Mouse (Mus musculus): ENCODE measurements around the gene Dmwd. TPM values are rescaled to one million over a fixed set of nuclear protein-coding genes. Genes with fewer than 3 reads are reported as not detected.
A peak's percentile ranks its signal among the peaks of the same experiment; 100 is the strongest.

Gene Dmwd
- polyA plus RNA-seq, 1 experiment from 2014 or later, result 16.8 TPM

GRCm38 (mm10) chr7:19076586-19076991 is 562 bp downstream of the Dmwd start:
- peak overlapping the region; percentile 93 for H3K27ac ChIP-seq (replicated peaks)
- no peaks in the 10 kb centered on the region for H3K27me3 ChIP-seq (replicated peaks; ENCODE audit: low read depth, poor library complexity, severe bottlenecking)
- H3K4me3 ChIP-seq, result peak overlapping the region; percentile 99
- WGBS, result under 1% methylated on average over 22 of the region's 22 CpGs
- H3K36me3 ChIP-seq (replicated peaks), result peaks cover 41% of the 10 kb centered on the region
- no peaks in the 10 kb centered on the region for H3K9me3 ChIP-seq
- H3K4me1 ChIP-seq, result peaks cover 27% of the 10 kb centered on the region
- DNase-seq (ENCODE audit: low spot score), result peak; percentile 46

- DNase-seq (ENCODE audit: low spot score), result no peak
- peaks cover 39% of the 10 kb centered on the region for H3K4me1 ChIP-seq
- peaks cover 53% of the 10 kb centered on the region for H3K36me3 ChIP-seq (replicated peaks)
- H3K27ac ChIP-seq (replicated peaks), result no peak overlapping the region
- no peaks in the 10 kb centered on the region for H3K9me3 ChIP-seq
- H3K27me3 ChIP-seq (replicated peaks; ENCODE audit: low read depth, poor library complexity, severe bottlenecking), result no peaks in the 10 kb centered on the region
- peak overlapping the region; percentile 99 for H3K4me3 ChIP-seq
- WGBS, result 77% methylated on average over 14 of the region's 14 CpGs
These were observed 1.7 kb downstream of the Dmwd start for GRCm38 (mm10) chr7:19077761-19078160.

- H3K36me3 ChIP-seq (replicated peaks), result peaks cover 63% of the 10 kb centered on the region
These were observed 2.7 kb downstream of the Dmwd start for GRCm38 (mm10) chr7:19078732-19079131.

GRCm38 (mm10) chr7:19080451-19080950 is 4.5 kb downstream of the Dmwd start:
- DNase-seq (ENCODE audit: low spot score), result no peak
- H3K27me3 ChIP-seq (replicated peaks; ENCODE audit: low read depth, poor library complexity, severe bottlenecking), result no peaks in the 10 kb centered on the region
- no peaks in the 10 kb centered on the region for H3K9me3 ChIP-seq
- H3K27ac ChIP-seq (replicated peaks), result no peak overlapping the region
- 87% methylated on average over 19 of the region's 19 CpGs for WGBS
- H3K36me3 ChIP-seq (replicated peaks), result peaks cover 76% of the 10 kb centered on the region
- 0 out of 2 replicates have a peak overlapping the region, but pooled peaks have one; percentile 0 for H3K4me3 ChIP-seq
- peaks cover 61% of the 10 kb centered on the region for H3K4me1 ChIP-seq

More at GRCm38 (mm10) chr7:19078732-19079131, 2.7 kb downstream of the Dmwd start:
- Histone ChIP-seq H3K4me1 (peaks cover 49% of the 10 kb centered on the region), H3K27ac (replicated peaks) (no peak overlapping the region), H3K9me3 (no peaks in the 10 kb centered on the region), H3K27me3 (replicated peaks; ENCODE audit: low read depth, poor library complexity, severe bottlenecking) (no peaks in the 10 kb centered on the region), H3K4me3 (no peak overlapping the region)
- DNase-seq (ENCODE audit: low spot score), result no peak
- WGBS, result 89% methylated on average over 3 of the region's 3 CpGs

- H3K9me3 ChIP-seq, result no peaks in the 10 kb centered on the region
- H3K27me3 ChIP-seq (replicated peaks; ENCODE audit: low read depth, poor library complexity, severe bottlenecking), result peaks cover 10% of the 10 kb centered on the region
- peaks cover 86% of the 10 kb centered on the region for H3K36me3 ChIP-seq (replicated peaks)
- 83% methylated on average over 4 of the region's 4 CpGs for WGBS
- DNase-seq (ENCODE audit: low spot score), result no peak
- H3K4me3 ChIP-seq, result peak overlapping the region; percentile 3; the same call in 1 of the 2 replicates
- H3K4me1 ChIP-seq, result peaks cover 66% of the 10 kb centered on the region
- H3K27ac ChIP-seq (replicated peaks), result no peak overlapping the region
These were observed 6.1 kb downstream of the Dmwd start for GRCm38 (mm10) chr7:19082171-19082570.

- Histone ChIP-seq H3K27ac (replicated peaks) (no peak overlapping the region), H3K9me3 (no peaks in the 10 kb centered on the region), H3K4me3 (peak overlapping the region; percentile 36; the same call in 1 of the 2 replicates), H3K36me3 (replicated peaks) (peaks cover 89% of the 10 kb centered on the region), H3K4me1 (peaks cover 57% of the 10 kb centered on the region), H3K27me3 (replicated peaks; ENCODE audit: low read depth, poor library complexity, severe bottlenecking) (peaks cover 12% of the 10 kb centered on the region)
- no peak for DNase-seq (ENCODE audit: low spot score)
- WGBS, result 65% methylated on average over 6 of the region's 6 CpGs
These were observed 7.1 kb downstream of the Dmwd start for GRCm38 (mm10) chr7:19083096-19083495.

- Histone ChIP-seq H3K36me3 (replicated peaks) (peaks cover 89% of the 10 kb centered on the region), H3K27ac (replicated peaks) (no peak within 1 kb of the TSS; the same call in 1 of the 2 replicates), H3K4me1 (peaks cover 55% of the 10 kb centered on the region), H3K4me3 (peak within 1 kb of the TSS; percentile 36), H3K9me3 (no peaks in the 10 kb centered on the region), H3K27me3 (replicated peaks; ENCODE audit: low read depth, poor library complexity, severe bottlenecking) (peaks cover 12% of the 10 kb centered on the region)
- WGBS, result 57% methylated on average over 10 of the region's 10 CpGs
- no peak for DNase-seq (ENCODE audit: low spot score)
These were observed 7.7 kb downstream of the Dmwd start, which contains the start of gene Dmpk for GRCm38 (mm10) chr7:19083701-19084100. Dmpk (plus strand) TSS chr7:19083849.

GRCm38 (mm10) chr7:19084277-19084771 is 8.3 kb downstream of the Dmwd start:
- Histone ChIP-seq H3K4me1 (peaks cover 55% of the 10 kb centered on the region), H3K9me3 (no peaks in the 10 kb centered on the region), H3K27ac (replicated peaks) (no peak overlapping the region), H3K27me3 (replicated peaks; ENCODE audit: low read depth, poor library complexity, severe bottlenecking) (peaks cover 12% of the 10 kb centered on the region), H3K4me3 (peak overlapping the region; percentile 36), H3K36me3 (replicated peaks) (peaks cover 87% of the 10 kb centered on the region)
- DNase-seq (ENCODE audit: low spot score), result no peak
- WGBS, result 74% methylated on average over 6 of the region's 6 CpGs

- 20% methylated on average over 9 of the region's 9 CpGs for WGBS
- Histone ChIP-seq H3K4me1 (peaks cover 55% of the 10 kb centered on the region), H3K36me3 (replicated peaks) (peaks cover 87% of the 10 kb centered on the region), H3K27ac (replicated peaks) (peak overlapping the region; percentile 40; the same call in 1 of the 2 replicates), H3K4me3 (peak overlapping the region; percentile 36), H3K9me3 (no peaks in the 10 kb centered on the region), H3K27me3 (replicated peaks; ENCODE audit: low read depth, poor library complexity, severe bottlenecking) (peaks cover 14% of the 10 kb centered on the region)
- DNase-seq (ENCODE audit: low spot score), result no peak
These were observed 9.0 kb downstream of the Dmwd start for GRCm38 (mm10) chr7:19084921-19085473.

GRCm38 (mm10) chr7:19085495-19085894 is 9.5 kb downstream of the Dmwd start:
- Histone ChIP-seq H3K4me1 (peaks cover 55% of the 10 kb centered on the region), H3K27ac (replicated peaks) (peak overlapping the region; percentile 40; the same call in 1 of the 2 replicates), H3K9me3 (no peaks in the 10 kb centered on the region), H3K36me3 (replicated peaks) (peaks cover 87% of the 10 kb centered on the region), H3K27me3 (replicated peaks; ENCODE audit: low read depth, poor library complexity, severe bottlenecking) (peaks cover 19% of the 10 kb centered on the region), H3K4me3 (peak overlapping the region; percentile 36)
- DNase-seq (ENCODE audit: low spot score), result no peak
- WGBS, result 10% methylated on average over 6 of the region's 6 CpGs

- no peak overlapping the region for H3K27ac ChIP-seq (replicated peaks)
- H3K27me3 ChIP-seq (replicated peaks; ENCODE audit: low read depth, poor library complexity, severe bottlenecking), result peaks cover 24% of the 10 kb centered on the region
- peak; percentile 68 for DNase-seq (ENCODE audit: low spot score)
- 7% methylated on average over 14 of the region's 14 CpGs for whole genome bisulfite sequencing
- no peaks in the 10 kb centered on the region for H3K9me3 ChIP-seq
- peaks cover 55% of the 10 kb centered on the region for H3K4me1 ChIP-seq
- peaks cover 87% of the 10 kb centered on the region for H3K36me3 ChIP-seq (replicated peaks)
- H3K4me3 ChIP-seq, result peak overlapping the region; percentile 36
These were observed 10.0 kb downstream of the Dmwd start for GRCm38 (mm10) chr7:19086042-19086441.

GRCm38 (mm10) chr7:19086760-19087159 is 10.7 kb downstream of the Dmwd start:
- Histone ChIP-seq H3K27me3 (replicated peaks; ENCODE audit: low read depth, poor library complexity, severe bottlenecking) (peaks cover 32% of the 10 kb centered on the region), H3K36me3 (replicated peaks) (peaks cover 87% of the 10 kb centered on the region), H3K4me1 (peaks cover 58% of the 10 kb centered on the region), H3K27ac (replicated peaks) (no peak overlapping the region), H3K4me3 (no peak overlapping the region), H3K9me3 (no peaks in the 10 kb centered on the region)
- no peak for DNase-seq (ENCODE audit: low spot score)
- WGBS, result 58% methylated on average over 18 of the region's 18 CpGs

GRCm38 (mm10) chr7:19088813-19089212 is 12.8 kb downstream of the Dmwd start:
- peaks cover 69% of the 10 kb centered on the region for H3K36me3 ChIP-seq (replicated peaks)

More at GRCm38 (mm10) chr7:19088813-19089212, 12.8 kb downstream of the Dmwd start:
- Histone ChIP-seq H3K4me3 (0 out of 2 replicates have a peak overlapping the region, but pooled peaks have one; percentile 2), H3K27me3 (replicated peaks; ENCODE audit: low read depth, poor library complexity, severe bottlenecking) (peaks cover 40% of the 10 kb centered on the region), H3K9me3 (no peaks in the 10 kb centered on the region), H3K4me1 (peaks cover 55% of the 10 kb centered on the region), H3K27ac (replicated peaks) (no peak overlapping the region)
- peak; percentile 78 for DNase-seq (ENCODE audit: low spot score)
- WGBS, result 42% methylated on average over 10 of the region's 10 CpGs

Data from embryonic facial prominence, embryonic 10.5 days (tissue).